Mouse (Mus musculus) cerebellum, adult 2 months (tissue): ENCODE results near the gene Pgbd5. TPM values are rescaled to one million over a fixed set of nuclear protein-coding genes. Genes with fewer than 3 reads are reported as not detected.

ENCODE experiments used
- DNase-seq, 2 experiments: peaks; one replicate each; pipeline ENCODE4 v3.0.0; 2021
- H3K27ac ChIP-seq: fragments of 200-500 bp; 2 replicates; pipeline ENCODE4 v1.5.1; 2012; ENCODE audit warnings: low read length, control low read depth, inconsistent platforms; ENCODE audit not compliant: insufficient read depth
- H3K27me3 ChIP-seq: fragments of 200-500 bp; 2 replicates; pipeline ENCODE4 v1.6.1; 2012; ENCODE audit warnings: inconsistent platforms, mild to moderate bottlenecking, low read length, moderate library complexity; ENCODE audit not compliant: control insufficient read depth, insufficient read depth
- H3K4me1 ChIP-seq: fragments of 200-500 bp; 2 replicates; pipeline ENCODE4 v1.6.1; 2011; ENCODE audit warnings: low read length; ENCODE audit not compliant: control insufficient read depth, insufficient read depth
- H3K4me3 ChIP-seq: fragments of 200-500 bp; replicated peaks from 2 replicates; pipeline ENCODE3; 2011; ENCODE audit warnings: mild to moderate bottlenecking, low read depth, low read length, control low read depth; ENCODE audit not compliant: insufficient read depth
- CTCF ChIP-seq: fragments of 200-500 bp; IDR thresholded peaks from 2 replicates; pipeline ENCODE4 v1.5.1; 2011; ENCODE audit warnings: low read depth, mild to moderate bottlenecking, control low read depth, low read length, moderate library complexity, borderline replicate concordance; ENCODE audit not compliant: insufficient read depth
- POLR2A ChIP-seq: fragments of 200-500 bp; IDR thresholded peaks from 2 replicates; pipeline ENCODE4 v1.6.1; 2011; ENCODE audit warnings: low read length, control low read depth, borderline replicate concordance; ENCODE audit not compliant: insufficient read depth
- WGBS: fragments of 180-500 bp; shearing (Covaris S2); methylation state at CpG from one replicate; pipeline ENCODE4 v1.1.7; 2018; 5-methylcytosine and 5-hydroxymethylcytosine counted together
- polyA plus RNA-seq: library from polyadenylated mRNA; depleted of rRNA; stranded (reverse); fragments of >200 nt; gene quantifications from 2 replicates; pipeline ENCODE4 v1.2.3, GENCODE M21; 2012; rRNA removed

Pgbd5 gene
- 142 and 155 TPM in 2 replicates for polyA plus RNA-seq

DNA sequence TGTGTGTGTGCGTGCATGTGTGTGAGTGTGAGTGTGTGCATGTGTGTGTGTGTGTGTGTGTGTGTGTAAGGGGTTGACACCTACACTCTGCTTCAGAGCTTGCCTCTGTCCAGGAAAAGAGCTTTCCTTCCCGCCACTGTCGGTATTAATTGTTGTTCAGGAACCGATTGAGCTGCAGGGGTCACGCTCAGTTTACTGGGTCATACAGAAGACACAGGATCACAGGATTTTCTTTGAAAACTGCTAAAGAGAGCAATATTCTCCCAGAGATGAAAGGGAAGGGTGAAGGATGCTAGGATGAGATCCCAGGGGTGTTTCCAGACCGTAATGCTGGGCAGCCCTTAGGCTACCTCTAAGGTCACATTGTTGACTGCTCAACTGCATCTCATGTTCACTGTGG is at the start of gene Pgbd5:
Gene Pgbd5 (minus strand): TSS at position 101 of the 400 bp plus-strand sequence.
- TF ChIP-seq POLR2A (no peak), CTCF (no peak)
- WGBS = 91% methylated on average over 6 of the region's 6 CpGs
- Histone ChIP-seq H3K27ac (no peak within 1 kb of the TSS), H3K27me3 (no peaks in the 10 kb centered on the region), H3K4me1 (no peaks in the 10 kb centered on the region; the same call in 1 of the 2 replicates), H3K4me3 (no peak within 1 kb of the TSS)
- no peak for DNase-seq

DNA sequence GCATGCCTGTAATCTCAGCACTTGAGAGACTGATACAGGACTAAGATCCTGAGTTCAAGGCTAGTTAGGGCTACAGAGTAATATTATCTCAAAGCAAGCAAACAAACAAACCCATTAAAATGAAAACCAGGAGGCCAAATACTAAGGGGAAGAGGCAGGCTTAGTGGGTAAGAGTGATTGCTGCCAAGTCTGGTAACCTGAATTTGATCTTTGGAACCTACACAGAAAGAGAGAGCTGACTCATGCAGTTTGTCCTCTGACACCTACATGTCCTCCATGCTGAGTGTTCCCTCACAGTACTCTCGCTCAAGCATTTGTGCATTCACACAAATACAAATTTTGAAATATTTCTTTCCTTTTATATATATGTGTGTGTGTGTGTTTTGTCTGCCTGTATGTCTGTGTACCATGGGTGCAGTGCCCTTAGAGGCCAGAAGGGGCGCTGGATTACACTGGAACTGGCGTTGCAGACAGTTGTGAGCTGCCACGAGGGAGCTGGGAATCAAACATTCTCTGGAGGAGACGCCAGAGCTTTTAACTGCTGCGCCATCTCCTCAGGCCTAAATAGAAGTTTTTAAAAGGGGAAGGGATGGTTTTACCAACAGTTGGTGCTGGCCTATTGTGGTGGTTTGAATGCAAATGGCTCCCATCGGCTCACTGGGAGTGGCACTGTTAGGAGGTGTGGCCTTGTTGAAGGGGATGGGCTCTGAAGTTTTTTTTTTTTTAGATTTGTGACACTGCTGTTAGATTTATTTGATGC is 44.1 kb upstream of the Pgbd5 start:
- TF ChIP-seq POLR2A (no peak), CTCF (peak; percentile 36; the same call in 1 of the 2 replicates)
- H3K4me1 ChIP-seq = peaks cover 8% of the 10 kb centered on the region
- H3K27me3 ChIP-seq = no peaks in the 10 kb centered on the region
- no peak for DNase-seq
- no peak overlapping the region for H3K27ac ChIP-seq
- WGBS = 75% methylated on average over 7 of the region's 7 CpGs
- no peak overlapping the region for H3K4me3 ChIP-seq

DNA sequence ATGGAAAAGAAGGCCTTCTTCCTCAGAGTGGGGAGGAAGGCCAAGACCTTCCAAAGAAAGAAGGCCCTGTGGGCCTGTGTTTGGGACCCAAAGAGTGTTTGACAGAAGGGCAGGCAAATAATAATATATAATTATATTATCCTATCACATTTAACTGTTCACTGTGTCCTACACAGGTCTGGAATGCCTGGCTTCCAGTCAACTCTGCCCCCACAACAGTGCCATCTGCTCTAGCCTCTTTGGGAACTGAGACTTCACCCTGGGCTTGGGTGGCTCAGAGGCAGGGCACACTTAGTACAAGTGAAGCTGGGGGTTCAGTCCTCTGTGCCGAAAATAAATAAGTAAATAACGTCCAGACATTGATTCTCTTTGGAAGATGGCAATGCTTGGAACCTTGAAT is 43.3 kb upstream of the Pgbd5 start:
- H3K27me3 ChIP-seq = no peaks in the 10 kb centered on the region
- peak; percentile 57 to 69 for DNase-seq

DNA sequence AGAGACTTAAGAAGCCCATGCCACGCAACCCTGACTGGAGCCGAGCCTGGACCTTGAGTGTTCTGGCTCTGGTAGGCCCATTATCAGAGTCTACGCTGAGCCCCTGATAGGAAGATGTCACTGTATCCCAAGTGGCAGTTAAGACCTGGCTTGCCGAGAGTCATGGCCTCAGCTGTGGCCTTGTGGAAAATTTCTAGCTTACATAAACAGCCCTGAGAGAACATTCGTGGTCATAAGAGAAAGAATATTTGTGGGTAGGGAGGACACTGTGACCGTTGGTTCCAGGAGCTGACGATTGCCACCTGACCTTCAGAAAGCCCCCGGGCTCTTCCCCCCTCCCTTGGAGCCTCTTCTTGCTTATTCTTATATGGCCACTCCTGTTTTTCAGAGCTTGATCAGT is 40.9 kb upstream of the Pgbd5 start:
- WGBS = 92% methylated on average over 8 of the region's 8 CpGs
- TF ChIP-seq POLR2A = no peak

More for the DNA sequence above, 43.3 kb upstream of the Pgbd5 start:
- Histone ChIP-seq H3K27ac (no peak overlapping the region; the same call in 1 of the 2 replicates), H3K4me1 (peaks cover 13% of the 10 kb centered on the region), H3K4me3 (no peak overlapping the region)
- TF ChIP-seq CTCF (no peak), POLR2A (no peak)
- 29% methylated on average over 2 of the region's 2 CpGs for WGBS

DNA sequence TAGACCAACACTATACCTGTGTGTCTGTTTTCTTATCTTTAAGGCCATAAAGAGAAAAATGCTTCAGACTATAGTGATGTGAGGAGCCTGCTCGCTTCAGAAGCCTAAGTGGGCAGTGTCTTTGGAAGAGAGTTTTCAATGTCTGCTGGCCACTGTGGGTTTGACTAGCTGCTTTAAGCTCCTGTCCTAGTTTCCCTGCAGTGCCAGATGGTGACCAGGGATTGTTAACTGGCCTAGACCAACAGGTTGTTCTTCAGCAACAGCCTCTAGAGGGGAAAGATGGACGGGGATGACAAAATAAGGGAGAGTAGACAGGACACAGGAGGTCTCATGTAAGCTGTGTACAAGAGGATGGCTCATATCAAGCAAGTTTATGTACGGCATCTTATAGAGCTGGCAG is 39.8 kb upstream of the Pgbd5 start:
- peaks cover 32% of the 10 kb centered on the region for H3K4me1 ChIP-seq
- H3K27ac ChIP-seq = no peak overlapping the region
- no peaks in the 10 kb centered on the region for H3K27me3 ChIP-seq
- DNase-seq = no peak
- TF ChIP-seq POLR2A (no peak), CTCF (no peak)
- WGBS = 81% methylated on average over 3 of the region's 3 CpGs
- no peak overlapping the region for H3K4me3 ChIP-seq

More for the DNA sequence above, 40.9 kb upstream of the Pgbd5 start:
- Histone ChIP-seq H3K4me1 (peaks cover 32% of the 10 kb centered on the region), H3K27me3 (no peaks in the 10 kb centered on the region), H3K27ac (no peak overlapping the region), H3K4me3 (no peak overlapping the region)
- DNase-seq = no peak

DNA sequence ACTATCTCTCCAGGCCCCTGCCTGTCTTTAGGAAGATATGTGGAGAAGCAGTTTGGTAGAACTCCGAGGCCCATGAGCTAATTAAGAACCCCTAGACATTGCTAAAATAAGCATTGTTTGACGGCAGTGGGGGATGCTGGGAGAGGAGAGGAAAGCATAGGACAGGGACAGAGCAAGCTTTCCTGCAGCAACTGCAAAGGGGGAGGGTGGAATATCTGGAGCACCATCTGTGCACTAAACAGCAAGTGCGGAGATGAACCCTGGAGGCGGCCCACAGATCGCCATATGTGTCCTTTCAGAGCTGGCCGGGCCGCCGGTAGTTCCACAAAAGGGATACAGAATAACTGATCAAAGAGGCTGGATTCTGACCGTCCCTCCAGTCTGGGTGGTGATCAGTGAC is 37.2 kb upstream of the Pgbd5 start:
- H3K4me1 ChIP-seq = peaks cover 24% of the 10 kb centered on the region
- no peak overlapping the region for H3K4me3 ChIP-seq
- peak overlapping the region; percentile 76 for H3K27ac ChIP-seq
- H3K27me3 ChIP-seq = no peaks in the 10 kb centered on the region
- no peak for TF ChIP-seq POLR2A
- TF ChIP-seq CTCF = no peak
- 8% methylated on average over 9 of the region's 9 CpGs for WGBS
- DNase-seq = peak; percentile 71 to 83

DNA sequence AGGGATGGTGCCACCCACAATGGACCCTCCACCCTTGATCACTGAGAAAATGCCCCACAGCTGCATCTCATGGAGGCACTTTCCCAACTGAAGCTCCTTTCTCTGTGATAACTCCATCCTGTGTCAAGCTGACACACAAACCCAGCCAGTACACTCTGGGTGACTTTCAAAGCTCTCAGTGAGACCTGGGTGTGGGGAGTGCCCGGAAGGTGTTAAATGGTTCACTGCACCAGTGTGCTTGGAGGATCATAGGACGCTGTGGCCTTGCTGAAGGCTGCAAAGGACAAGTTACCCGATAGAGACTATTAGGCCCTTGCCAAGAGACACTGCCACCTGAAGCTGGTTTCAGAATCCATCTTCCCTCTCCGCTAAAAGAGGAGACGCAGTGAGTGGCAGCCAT is 36.2 kb upstream of the Pgbd5 start:
- no peak for DNase-seq
- WGBS = 82% methylated on average over 5 of the region's 5 CpGs
- no peaks in the 10 kb centered on the region for H3K27me3 ChIP-seq
- H3K27ac ChIP-seq = no peak overlapping the region
- no peak for TF ChIP-seq POLR2A
- no peak for TF ChIP-seq CTCF
- peaks cover 24% of the 10 kb centered on the region for H3K4me1 ChIP-seq
- H3K4me3 ChIP-seq = no peak overlapping the region

DNA sequence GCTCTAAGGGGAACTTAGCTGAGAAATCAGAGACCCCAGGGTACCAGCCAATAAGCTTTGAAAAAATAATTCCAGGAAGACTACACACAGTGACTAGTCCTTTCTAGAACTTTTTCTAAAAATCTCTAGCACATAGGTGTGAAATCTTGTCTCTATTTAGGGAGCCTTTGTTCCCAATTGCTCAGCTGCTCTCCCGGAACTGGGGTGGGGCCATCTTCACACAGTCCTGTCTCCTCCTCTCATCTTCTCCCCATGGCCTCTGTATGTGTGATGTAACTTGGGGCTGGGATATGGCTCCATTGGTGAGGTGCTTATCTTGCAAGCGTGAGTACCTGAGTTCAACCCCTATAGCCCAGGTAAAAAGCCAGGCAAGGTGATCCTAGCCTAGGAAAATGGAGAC is 25.2 kb upstream of the Pgbd5 start:
- peaks cover 11% of the 10 kb centered on the region for H3K4me1 ChIP-seq
- DNase-seq = no peak
- H3K27me3 ChIP-seq = no peaks in the 10 kb centered on the region
- TF ChIP-seq POLR2A = no peak
- no peak for TF ChIP-seq CTCF
- H3K27ac ChIP-seq = no peak overlapping the region
- 95% methylated on average over 2 of the region's 2 CpGs for WGBS
- no peak overlapping the region for H3K4me3 ChIP-seq
